Mouse (Mus musculus) lung, postnatal 0 days (tissue): Measurements from ENCODE around the gene Ywhaq.

Source experiments
- CTCF ChIP-seq: IDR thresholded peaks from 2 replicates; pipeline ENCODE4 v1.5.1; 2016; ENCODE audit warnings: antibody characterized with exemption, mild to moderate bottlenecking
- EP300 ChIP-seq: IDR thresholded peaks from 2 replicates; pipeline ENCODE4 v1.6.1; 2016; ENCODE audit warnings: antibody characterized with exemption, mild to moderate bottlenecking, control low read depth

DNA sequence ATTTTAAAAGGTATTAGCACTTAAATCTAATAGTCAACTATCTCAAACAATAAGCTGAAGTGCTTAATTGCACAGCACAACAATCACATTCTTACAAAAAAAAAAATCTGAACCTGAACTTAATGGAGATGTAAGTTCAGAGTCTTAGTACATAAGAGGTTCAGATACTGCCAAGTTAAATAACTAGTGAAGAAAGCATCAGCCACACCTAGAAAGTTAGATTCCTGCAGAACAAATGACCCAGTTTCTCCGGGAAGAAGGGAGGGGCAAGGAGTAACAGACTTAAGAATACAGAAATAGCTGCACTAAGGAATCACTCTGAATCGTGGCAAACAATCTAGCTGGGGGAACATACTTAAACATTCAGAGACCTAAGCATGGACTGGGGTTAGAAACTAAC lies 54.8 kb downstream of the Ywhaq start:
- TF ChIP-seq CTCF = no peak
- TF ChIP-seq EP300 = peak; percentile 73
